15 mouse cellular contexts compared by ENCODE assay signal in the genomic region with DNA sequence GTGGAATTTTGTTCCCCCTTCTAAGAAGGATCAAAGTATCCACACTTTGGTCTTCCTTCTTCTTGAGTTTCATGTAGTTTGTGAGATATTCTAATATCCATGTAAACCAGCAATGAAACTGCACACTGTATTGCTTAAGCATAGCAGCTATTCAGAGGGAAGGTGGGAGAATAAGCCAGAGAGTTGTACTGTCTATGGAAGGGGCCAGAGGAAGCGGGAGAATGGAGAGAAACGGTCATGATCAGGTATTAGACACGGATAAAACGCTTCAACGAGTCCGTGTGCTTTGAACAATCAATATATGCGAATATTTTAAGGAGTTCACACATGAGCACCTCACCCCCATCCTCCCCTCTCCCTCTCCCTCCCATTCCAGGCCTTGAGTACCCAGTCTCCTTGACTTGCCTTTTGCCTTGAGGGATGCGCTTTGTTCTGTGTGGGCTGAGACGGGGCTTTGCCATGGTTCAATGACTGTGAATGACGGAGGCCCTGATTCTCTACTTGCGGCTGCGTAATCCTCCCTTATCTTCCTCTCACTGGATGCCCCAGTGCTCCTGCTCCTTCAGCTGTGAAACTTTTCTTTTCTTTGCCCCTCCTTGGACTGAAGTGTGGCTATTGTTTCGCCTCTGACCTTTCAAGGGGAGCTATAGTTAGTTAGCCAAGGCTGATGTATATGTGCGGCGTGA.
DNase-seq lines count a peak whose midpoint lies in the region; ATAC-seq lines count a peak whose summit lies in the region.
"Had no signal": no experiment of that assay in that cellular context is flagged by ENCODE, and none has a peak within 500 bp of the region (broad histone marks: within the 10 kb centered on the region; RNA-seq: fewer than 3 reads in every experiment).

No protein-coding gene starts in this region.

- no peak for DNase-seq in kidney, postnatal 14 days
- peak; percentile 83 for DNase-seq in midbrain, embryonic 10.5 days (ENCODE audit: low spot score)
- DNase-seq in retina, postnatal 1 day: peak; percentile 79
- no peak for DNase-seq in right cerebral cortex, adult 18-20 months
- no peak for DNase-seq in spleen, postnatal 10 days (ENCODE audit: low spot score in 2 of 2)
- no peak for DNase-seq in frontal cortex, postnatal 36 days (ENCODE audit: low spot score in 2 of 2)
- DNase-seq: adrenal gland, postnatal 10 days; B cell, adult 2 months; liver, postnatal 0 days had no signal

- H3K27me3 ChIP-seq in kidney, embryonic 16.5 days (ENCODE audit: insufficient read depth, low read length): no peaks in the 10 kb centered on the region
- H3K27me3 ChIP-seq in forebrain, embryonic 12.5 days: peaks cover 30% of the 10 kb centered on the region; the same call in 1 of the 2 replicates
- peaks cover 91% of the 10 kb centered on the region for H3K27me3 ChIP-seq in midbrain, embryonic 10.5 days (ENCODE audit: low read depth, poor library complexity, severe bottlenecking)
- H3K27me3 ChIP-seq: stomach, embryonic 15.5 days had no signal

- WGBS in kidney, embryonic 16.5 days: 33% methylated on average over 15 of the region's 15 CpGs
- 10% methylated on average over 15 of the region's 15 CpGs for WGBS in forebrain, embryonic 12.5 days
- WGBS in midbrain, embryonic 10.5 days: 18% methylated on average over 15 of the region's 15 CpGs

- H3K4me3 ChIP-seq in kidney, embryonic 16.5 days (ENCODE audit: low read length): no peak overlapping the region
- H3K4me3 ChIP-seq in forebrain, embryonic 12.5 days (replicated peaks): no peak overlapping the region
- peak overlapping the region; percentile 23 for H3K4me3 ChIP-seq in midbrain, embryonic 10.5 days
- H3K4me3 ChIP-seq: embryonic facial prominence, embryonic 13.5 days; heart, embryonic 10.5 days; limb, embryonic 10.5 days; stomach, embryonic 15.5 days had no signal

- peak overlapping the region; percentile 27 for H3K27ac ChIP-seq in kidney, embryonic 16.5 days (ENCODE audit: low read length)
- H3K27ac ChIP-seq in forebrain, embryonic 12.5 days: no peak overlapping the region
- H3K27ac ChIP-seq in midbrain, embryonic 10.5 days (replicated peaks): peak overlapping the region; percentile 70
- H3K27ac ChIP-seq: embryonic facial prominence, embryonic 13.5 days; heart, embryonic 10.5 days; limb, embryonic 10.5 days; stomach, embryonic 15.5 days had no signal

- H3K4me2 ChIP-seq in kidney, embryonic 16.5 days (replicated peaks; ENCODE audit: low read depth, low read length): no peak overlapping the region; the same call in 1 of the 2 replicates
- H3K4me2 ChIP-seq in forebrain, embryonic 12.5 days: peak overlapping the region; percentile 10
- H3K4me2 ChIP-seq: embryonic facial prominence, embryonic 13.5 days; stomach, embryonic 15.5 days had no signal

- peak; percentile 93 for ATAC-seq in kidney, embryonic 16.5 days (ENCODE audit: low FRiP score, low TSS enrichment)
- ATAC-seq in forebrain, embryonic 12.5 days (ENCODE audit: low FRiP score): peak; percentile 81
- ATAC-seq: liver, postnatal 0 days had no signal

- no peaks in the 10 kb centered on the region for H3K36me3 ChIP-seq in kidney, embryonic 16.5 days (ENCODE audit: insufficient read depth, low read length)
- no peaks in the 10 kb centered on the region for H3K36me3 ChIP-seq in forebrain, embryonic 12.5 days (replicated peaks)
- no peaks in the 10 kb centered on the region for H3K36me3 ChIP-seq in midbrain, embryonic 10.5 days
- H3K36me3 ChIP-seq: embryonic facial prominence, embryonic 13.5 days; heart, embryonic 10.5 days; limb, embryonic 10.5 days; stomach, embryonic 15.5 days had no signal

- peaks cover 16% of the 10 kb centered on the region for H3K4me1 ChIP-seq in kidney, embryonic 16.5 days (ENCODE audit: insufficient read depth, low read length)
- H3K4me1 ChIP-seq in forebrain, embryonic 12.5 days: peaks cover 26% of the 10 kb centered on the region
- H3K4me1 ChIP-seq in midbrain, embryonic 10.5 days: peaks cover 53% of the 10 kb centered on the region
- H3K4me1 ChIP-seq: limb, embryonic 10.5 days; stomach, embryonic 15.5 days had no signal

- H3K9me3 ChIP-seq in kidney, embryonic 16.5 days (ENCODE audit: low read length): no peaks in the 10 kb centered on the region
- no peaks in the 10 kb centered on the region for H3K9me3 ChIP-seq in forebrain, embryonic 12.5 days
- H3K9me3 ChIP-seq in midbrain, embryonic 10.5 days (replicated peaks): no peaks in the 10 kb centered on the region
- H3K9me3 ChIP-seq: embryonic facial prominence, embryonic 13.5 days; heart, embryonic 10.5 days; limb, embryonic 10.5 days; stomach, embryonic 15.5 days had no signal

- no peak overlapping the region for H3K9ac ChIP-seq in kidney, embryonic 16.5 days (replicated peaks; ENCODE audit: low read length)
- H3K9ac ChIP-seq in forebrain, embryonic 12.5 days: no peak overlapping the region
- H3K9ac ChIP-seq: embryonic facial prominence, embryonic 13.5 days; liver, postnatal 0 days; stomach, embryonic 15.5 days had no signal

Comparison
In these comparisons a context has a peak if more than half of its experiments do, and no peak if none do; other contexts are left out.
1. DNase-seq: peak in midbrain, embryonic 10.5 days (single experiment) and retina, postnatal 1 day (single experiment); none in kidney, postnatal 14 days (single experiment), right cerebral cortex, adult 18-20 months (single experiment), spleen, postnatal 10 days (0 of 2) and frontal cortex, postnatal 36 days (0 of 2).